Mouse (Mus musculus) heart, adult 2 months (tissue): ENCODE results near the gene Gdf5.

Experiments used
- CTCF ChIP-seq: fragments of 200-600 bp; IDR thresholded peaks from 2 replicates; pipeline ENCODE4 v1.8.1; 2022; ENCODE audit warnings: antibody characterized with exemption, mild to moderate bottlenecking, moderate library complexity
- EP300 ChIP-seq: fragments of 200-500 bp; IDR thresholded peaks from 2 replicates; pipeline ENCODE4 v1.6.1; 2011; ENCODE audit warnings: low read depth, low read length, control low read depth; ENCODE audit not compliant: insufficient read depth

GRCm38 (mm10) chr2:155903632-155904008 lies 41.5 kb downstream of the Gdf5 start:
- TF ChIP-seq CTCF = no peak
- TF ChIP-seq EP300 = no peak
